Mouse (Mus musculus): ENCODE measurements around the gene Csmd2.
"Not testable (repeated sequence)": the region's sequence is repeated elsewhere in the genome, so short reads cannot be mapped to it uniquely, and the experiment has no call there.

Gene Csmd2

GRCm38 (mm10) chr4:128489521-128490100, 502.0 kb downstream of the Csmd2 start:
- no peak for DNase-seq (ENCODE audit: low read depth, low spot score)

GRCm38 (mm10) chr4:128492055-128492454, 504.4 kb downstream of the Csmd2 start:
- DNase-seq (ENCODE audit: low read depth, low spot score) = no peak

GRCm38 (mm10) chr4:128499980-128500379, 512.3 kb downstream of the Csmd2 start:
- DNase-seq (ENCODE audit: low read depth, low spot score) = no peak

- DNase-seq (ENCODE audit: low read depth, low spot score) = no peak
Observed at GRCm38 (mm10) chr4:128506878-128507277, 519.2 kb downstream of the Csmd2 start.

GRCm38 (mm10) chr4:128509885-128510284, 522.2 kb downstream of the Csmd2 start:
- no peak for DNase-seq (ENCODE audit: low read depth, low spot score)

GRCm38 (mm10) chr4:128514496-128514895, 526.8 kb downstream of the Csmd2 start:
- DNase-seq (ENCODE audit: low read depth, low spot score) = no peak

- no peak for DNase-seq (ENCODE audit: low read depth, low spot score)
Observed at GRCm38 (mm10) chr4:128521276-128521675, 533.6 kb downstream of the Csmd2 start.

- no peak for DNase-seq (ENCODE audit: low read depth, low spot score)
Observed at GRCm38 (mm10) chr4:128543378-128543777, 555.7 kb downstream of the Csmd2 start.

- DNase-seq (ENCODE audit: low read depth, low spot score) = not testable (repeated sequence)
Observed at GRCm38 (mm10) chr4:128543956-128544486, 556.4 kb downstream of the Csmd2 start.

GRCm38 (mm10) chr4:128550756-128551155, 563.1 kb downstream of the Csmd2 start:
- no peak for DNase-seq (ENCODE audit: low read depth, low spot score)

- DNase-seq (ENCODE audit: low read depth, low spot score) = no peak
Observed at GRCm38 (mm10) chr4:128554198-128554597, 566.5 kb downstream of the Csmd2 start.

GRCm38 (mm10) chr4:128560327-128560726, 572.7 kb downstream of the Csmd2 start:
- no peak for DNase-seq (ENCODE audit: low read depth, low spot score)

- DNase-seq (ENCODE audit: low read depth, low spot score) = no peak
Observed at GRCm38 (mm10) chr4:128575811-128576210, 588.2 kb downstream of the Csmd2 start.

GRCm38 (mm10) chr4:128579182-128579581, 591.5 kb downstream of the Csmd2 start:
- DNase-seq (ENCODE audit: low read depth, low spot score) = no peak

- no peak for DNase-seq (ENCODE audit: low read depth, low spot score)
Observed at GRCm38 (mm10) chr4:128593286-128593685, 605.6 kb downstream of the Csmd2 start.

- no peak for DNase-seq (ENCODE audit: low read depth, low spot score)
Observed at GRCm38 (mm10) chr4:128594062-128594461, 606.4 kb downstream of the Csmd2 start.

GRCm38 (mm10) chr4:128597801-128598560, 610.3 kb downstream of the Csmd2 start:
- DNase-seq (ENCODE audit: low read depth, low spot score) = no peak

- no peak for DNase-seq (ENCODE audit: low read depth, low spot score)
Observed at GRCm38 (mm10) chr4:128606586-128606985, 618.9 kb downstream of the Csmd2 start.

- DNase-seq (ENCODE audit: low read depth, low spot score) = no peak
Observed at GRCm38 (mm10) chr4:128607661-128608060, 620.0 kb downstream of the Csmd2 start.

- no peak for DNase-seq (ENCODE audit: low read depth, low spot score)
Observed at GRCm38 (mm10) chr4:128609276-128609924, 621.7 kb downstream of the Csmd2 start.

- DNase-seq (ENCODE audit: low read depth, low spot score) = peak; percentile 97
Observed at GRCm38 (mm10) chr4:128609925-128610402, 622.3 kb downstream of the Csmd2 start, which contains the start of gene Zscan20. TSS of gene Zscan20 (minus strand) at chr4:128610098.

- no peak for DNase-seq (ENCODE audit: low read depth, low spot score)
Observed at GRCm38 (mm10) chr4:128610706-128611105, 623.0 kb downstream of the Csmd2 start.
